Mouse (Mus musculus): ENCODE measurements around the gene Slc39a8.

The Slc39a8 gene

GRCm38 (mm10) chr3:135845860-135846259, 20.8 kb downstream of the Slc39a8 start:
- no peak for DNase-seq (ENCODE audit: low spot score in 2 of 2)

- no peak for DNase-seq (ENCODE audit: low spot score in 2 of 2)
These were observed 26.5 kb downstream of the Slc39a8 start for GRCm38 (mm10) chr3:135851607-135852006.

GRCm38 (mm10) chr3:135853604-135854297, 28.7 kb downstream of the Slc39a8 start:
- DNase-seq (ENCODE audit: low spot score in 2 of 2): no peak

- peak in 1 of 2 experiments; percentile 2 for DNase-seq (ENCODE audit: low spot score in 2 of 2)
These were observed 29.4 kb downstream of the Slc39a8 start for GRCm38 (mm10) chr3:135854298-135854984.

- DNase-seq (ENCODE audit: low spot score in 2 of 2): no peak
These were observed 29.9 kb downstream of the Slc39a8 start for GRCm38 (mm10) chr3:135854985-135855340.

- no peak for DNase-seq (ENCODE audit: low spot score in 2 of 2)
These were observed 31.2 kb downstream of the Slc39a8 start for GRCm38 (mm10) chr3:135856303-135856702.

GRCm38 (mm10) chr3:135857134-135857533, 32.1 kb downstream of the Slc39a8 start:
- DNase-seq (ENCODE audit: low spot score in 2 of 2): no peak

- no peak for DNase-seq (ENCODE audit: low spot score in 2 of 2)
These were observed 34.4 kb downstream of the Slc39a8 start for GRCm38 (mm10) chr3:135859431-135859830.

GRCm38 (mm10) chr3:135862804-135863203, 37.7 kb downstream of the Slc39a8 start:
- DNase-seq (ENCODE audit: low spot score in 2 of 2): no peak

GRCm38 (mm10) chr3:135869041-135869440, 44.0 kb downstream of the Slc39a8 start:
- DNase-seq (ENCODE audit: low spot score in 2 of 2): no peak

GRCm38 (mm10) chr3:135872325-135872724, 47.2 kb downstream of the Slc39a8 start:
- DNase-seq (ENCODE audit: low spot score in 2 of 2): no peak

- DNase-seq (ENCODE audit: low spot score in 2 of 2): no peak
These were observed 48.5 kb downstream of the Slc39a8 start for GRCm38 (mm10) chr3:135873596-135873995.

GRCm38 (mm10) chr3:135878048-135878447, 53.0 kb downstream of the Slc39a8 start:
- DNase-seq (ENCODE audit: low spot score in 2 of 2): no peak

GRCm38 (mm10) chr3:135885927-135886658, 61.0 kb downstream of the Slc39a8 start:
- DNase-seq (ENCODE audit: low spot score in 2 of 2): no peak

GRCm38 (mm10) chr3:135886659-135887027, 61.6 kb downstream of the Slc39a8 start:
- peak; percentile 12 to 41 for DNase-seq (ENCODE audit: low spot score in 2 of 2)

- no peak for DNase-seq (ENCODE audit: low spot score in 2 of 2)
These were observed 62.2 kb downstream of the Slc39a8 start for GRCm38 (mm10) chr3:135887033-135887855.

GRCm38 (mm10) chr3:135887856-135888155, 62.7 kb downstream of the Slc39a8 start:
- no peak for DNase-seq (ENCODE audit: low spot score in 2 of 2)

GRCm38 (mm10) chr3:135889401-135889800, 64.3 kb downstream of the Slc39a8 start:
- DNase-seq (ENCODE audit: low spot score in 2 of 2): no peak

GRCm38 (mm10) chr3:135903366-135903765, 78.3 kb downstream of the Slc39a8 start:
- no peak for DNase-seq (ENCODE audit: low spot score in 2 of 2)

- DNase-seq (ENCODE audit: low spot score in 2 of 2): no peak
These were observed 79.8 kb downstream of the Slc39a8 start for GRCm38 (mm10) chr3:135904881-135905280.

GRCm38 (mm10) chr3:135905729-135906128, 80.7 kb downstream of the Slc39a8 start:
- no peak for DNase-seq (ENCODE audit: low spot score in 2 of 2)

- DNase-seq (ENCODE audit: low spot score in 2 of 2): no peak
These were observed 81.9 kb downstream of the Slc39a8 start for GRCm38 (mm10) chr3:135907028-135907427.
